Mouse (Mus musculus) cerebellum, adult (tissue): Measurements from ENCODE around the gene Fam151a.
"Not testable (repeated sequence)": the region's sequence is repeated elsewhere in the genome, so short reads cannot be mapped to it uniquely, and the experiment has no call there.

ENCODE experiments used
- ATAC-seq: cut with Nextera tagmentation; 2 replicates; pipeline ENCODE4 v1.9.2; 2017; ENCODE audit warnings: mild to moderate bottlenecking, moderate library complexity, mixed read lengths; ENCODE audit not compliant: insufficient number of reproducible peaks, low FRiP score, low TSS enrichment

The Fam151a gene

GRCm38 (mm10) chr4:106772558-106772957 is 38.9 kb downstream of the Fam151a start:
- no peak for ATAC-seq

GRCm38 (mm10) chr4:106775767-106776166 is 42.1 kb downstream of the Fam151a start:
- ATAC-seq = not testable (repeated sequence)

GRCm38 (mm10) chr4:106776998-106777397 is 43.3 kb downstream of the Fam151a start:
- ATAC-seq = no peak

GRCm38 (mm10) chr4:106778116-106778788 is 44.6 kb downstream of the Fam151a start:
- peak; percentile 92 for ATAC-seq

- ATAC-seq = no peak
Observed at GRCm38 (mm10) chr4:106780045-106780444, 46.4 kb downstream of the Fam151a start.

DNA sequence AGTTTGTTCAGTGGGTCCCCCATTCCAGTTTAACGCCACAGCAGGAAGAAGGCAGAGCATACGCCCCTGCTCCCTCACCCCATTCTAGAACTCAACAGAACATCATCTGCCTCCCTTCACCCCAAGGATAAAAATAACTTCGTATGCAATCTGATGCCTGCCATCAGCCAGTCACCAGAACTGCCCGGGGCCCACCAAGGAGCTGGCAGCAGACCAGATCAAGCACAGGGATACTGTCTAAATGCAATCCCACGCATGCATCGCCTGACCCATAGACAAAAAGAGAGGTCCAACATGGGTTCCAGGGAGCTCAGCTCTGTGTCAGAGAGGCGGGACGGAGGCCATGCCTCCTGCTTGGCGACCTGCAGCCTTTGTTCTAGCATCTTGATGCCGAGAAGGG is 49.4 kb downstream of the Fam151a start:
- no peak for ATAC-seq

DNA sequence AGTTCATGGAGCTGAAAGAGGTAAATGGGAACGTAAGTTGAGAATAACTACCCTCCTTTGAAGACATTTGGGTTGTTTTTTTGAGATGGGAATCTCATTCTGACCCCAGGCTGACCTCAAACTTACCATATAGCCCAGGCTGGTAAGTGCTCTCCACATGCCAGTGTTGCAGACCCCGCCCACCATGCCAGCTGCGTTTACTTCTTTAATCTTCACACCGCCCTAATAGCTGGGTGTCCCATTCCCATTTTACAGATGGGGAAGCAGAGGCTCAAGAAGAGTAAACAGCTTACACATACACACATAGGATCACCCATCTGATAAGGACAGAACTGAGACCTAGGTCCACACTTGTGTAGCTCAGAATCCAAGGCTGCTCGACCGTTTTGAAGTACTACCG is 51.1 kb downstream of the Fam151a start:
- no peak for ATAC-seq

DNA sequence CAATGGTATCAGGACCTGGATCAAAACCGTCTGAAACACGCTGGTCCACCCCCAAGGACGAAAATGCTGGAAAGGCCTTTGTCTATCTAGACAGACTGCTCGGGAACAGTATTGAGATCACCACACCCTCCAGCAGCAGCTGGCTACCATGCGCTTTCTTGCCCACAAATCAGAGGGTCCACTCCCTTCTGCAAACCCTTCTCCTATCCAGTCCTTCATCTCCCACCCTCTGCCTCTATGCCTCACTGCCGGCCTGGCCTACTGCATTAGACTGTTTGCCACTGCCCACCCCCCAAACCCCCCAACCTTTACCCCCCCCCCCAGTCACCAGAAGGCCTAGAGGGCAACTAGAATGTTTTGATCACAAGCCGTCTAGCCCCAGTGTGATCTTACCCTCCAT is 51.7 kb downstream of the Fam151a start:
- ATAC-seq = no peak

DNA sequence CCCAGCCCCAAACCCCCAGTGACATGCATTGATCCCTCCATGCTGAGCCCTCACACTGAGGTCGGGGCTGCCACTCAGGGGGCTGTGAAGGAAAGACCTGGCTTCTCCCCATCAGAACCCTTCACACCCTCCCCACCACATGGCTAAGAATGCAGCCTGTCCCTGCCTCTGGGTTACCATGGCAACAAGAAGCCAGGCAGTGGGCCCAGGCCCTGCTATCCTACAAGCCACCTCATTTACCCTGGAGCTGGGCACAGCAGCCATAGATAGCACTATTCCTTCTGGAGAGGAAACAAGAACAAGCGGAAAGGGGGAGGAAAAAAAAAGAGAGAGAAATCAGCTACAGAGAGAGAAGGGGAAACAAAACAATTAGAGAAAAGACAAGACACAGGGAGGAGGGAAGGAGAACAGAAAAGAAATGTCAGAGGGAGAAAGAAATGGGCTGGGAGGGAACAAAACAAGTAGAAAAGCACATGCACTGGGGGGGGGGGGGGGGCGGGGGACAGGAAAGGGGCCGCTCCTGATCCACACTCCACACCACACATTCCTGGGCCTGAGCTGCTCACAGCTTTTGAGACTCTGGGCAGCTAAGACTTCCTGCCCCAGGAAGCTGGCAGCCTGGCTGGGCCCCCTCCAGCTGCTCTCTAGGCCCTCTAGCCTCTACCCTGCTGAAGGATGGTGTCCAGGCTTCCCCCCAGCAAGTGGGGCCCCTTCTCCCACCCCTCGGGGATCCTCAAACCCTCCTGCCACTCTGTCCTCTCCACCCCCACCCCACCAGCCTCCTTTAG is 52.3 kb downstream of the Fam151a start:
- 0 out of 2 replicates have a peak, but pooled peaks have one; percentile 54 for ATAC-seq

- ATAC-seq = no peak
Observed at GRCm38 (mm10) chr4:106787830-106788229, 54.1 kb downstream of the Fam151a start.

GRCm38 (mm10) chr4:106788627-106789026 is 54.9 kb downstream of the Fam151a start:
- no peak for ATAC-seq

DNA sequence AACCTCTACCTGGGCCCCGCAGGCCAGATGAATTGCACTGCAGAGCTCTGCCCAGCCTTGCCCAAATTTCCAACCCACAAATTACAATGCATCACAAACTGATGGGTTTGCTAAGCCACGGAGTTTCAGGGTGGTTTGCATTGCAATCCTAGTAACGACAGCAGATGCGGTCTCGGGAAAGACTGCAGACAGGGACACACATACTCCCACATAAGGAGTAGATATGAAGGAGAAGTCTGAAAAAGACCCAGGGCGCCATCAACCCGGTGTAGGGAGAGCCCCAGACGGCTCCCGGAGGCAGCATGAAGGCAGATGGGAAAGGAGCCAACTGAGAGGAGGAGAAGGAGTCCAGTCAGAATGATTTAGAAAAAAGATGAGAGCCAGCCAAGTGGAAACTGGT is 56.0 kb downstream of the Fam151a start:
- no peak for ATAC-seq

- not testable (repeated sequence) for ATAC-seq
Observed at GRCm38 (mm10) chr4:106790218-106790617, 56.5 kb downstream of the Fam151a start.

DNA sequence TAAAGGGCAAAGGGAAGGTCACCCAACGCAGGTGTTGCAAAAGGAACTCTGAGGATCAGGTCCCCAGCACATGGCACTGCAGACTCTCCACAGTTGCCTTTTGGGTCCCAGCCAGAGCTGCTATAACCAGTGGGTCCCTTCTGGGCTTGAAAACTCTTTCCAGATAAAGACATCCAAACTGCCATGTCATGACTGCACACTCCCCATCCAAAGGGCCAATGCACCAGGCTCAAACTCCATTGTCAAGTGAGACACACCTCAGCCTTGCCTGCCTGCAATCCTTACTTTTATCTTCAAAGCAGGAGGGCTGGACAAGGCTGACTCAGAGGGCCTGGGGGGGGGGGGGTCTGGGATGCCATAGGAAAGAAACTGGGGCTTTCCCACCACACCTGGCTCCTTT is 57.2 kb downstream of the Fam151a start:
- no peak for ATAC-seq

- ATAC-seq = no peak
Observed at GRCm38 (mm10) chr4:106792276-106792675, 58.6 kb downstream of the Fam151a start.

- ATAC-seq = not testable (repeated sequence)
Observed at GRCm38 (mm10) chr4:106793826-106794225, 60.1 kb downstream of the Fam151a start.

DNA sequence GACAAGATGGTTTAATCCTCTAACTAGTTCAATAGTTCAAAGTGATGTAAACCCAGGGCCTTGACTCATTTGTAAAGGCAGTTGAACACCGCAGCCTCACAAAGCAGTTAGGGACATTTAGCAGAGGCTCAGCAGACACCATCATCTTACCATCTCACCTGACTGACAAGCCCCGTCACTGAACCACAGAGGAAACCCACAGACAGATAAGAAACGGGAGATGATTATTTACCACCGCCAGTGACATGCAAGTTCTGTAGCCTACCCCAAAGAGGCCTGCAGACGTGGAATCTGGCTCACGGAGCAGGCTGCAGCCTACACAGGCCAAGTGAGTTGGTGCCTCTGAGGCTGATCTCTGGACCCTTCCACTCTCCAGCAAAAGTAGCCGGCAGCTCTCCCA is 60.6 kb downstream of the Fam151a start:
- no peak for ATAC-seq

- ATAC-seq = no peak
Observed at GRCm38 (mm10) chr4:106795289-106795688, 61.6 kb downstream of the Fam151a start.
